Mouse (Mus musculus): Measurements from ENCODE around the gene Dync1li1.

DNA sequence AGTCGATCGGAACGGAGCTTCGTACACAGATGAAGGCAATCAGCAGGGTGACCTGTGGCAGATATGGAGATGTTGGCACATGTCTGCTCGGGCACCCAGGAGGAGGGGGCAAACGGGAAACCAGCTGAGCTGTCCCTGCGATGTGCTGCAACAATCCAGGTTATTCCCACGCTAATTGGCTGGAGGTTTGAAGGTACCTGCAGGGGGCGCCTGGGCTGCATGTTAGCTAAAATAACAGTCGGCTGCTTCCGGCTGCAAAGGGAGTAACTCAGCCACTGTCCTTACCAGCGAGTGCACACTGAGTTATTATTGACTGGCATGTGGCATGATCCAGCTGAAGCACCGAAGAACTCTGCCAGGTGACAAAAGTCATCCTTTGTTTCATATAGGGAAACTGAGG, 74.8 kb downstream of the Dync1li1 start:
- TF ChIP-seq CTCF (IDR thresholded peaks at IDR 0.05; ENCODE audit: low read depth) (peak; percentile 68), EP300 (IDR thresholded peaks at IDR 0.05; ENCODE audit: low read depth) (no peak)
